ENCODE assay signal across 8 mouse cellular contexts in the genomic region with DNA sequence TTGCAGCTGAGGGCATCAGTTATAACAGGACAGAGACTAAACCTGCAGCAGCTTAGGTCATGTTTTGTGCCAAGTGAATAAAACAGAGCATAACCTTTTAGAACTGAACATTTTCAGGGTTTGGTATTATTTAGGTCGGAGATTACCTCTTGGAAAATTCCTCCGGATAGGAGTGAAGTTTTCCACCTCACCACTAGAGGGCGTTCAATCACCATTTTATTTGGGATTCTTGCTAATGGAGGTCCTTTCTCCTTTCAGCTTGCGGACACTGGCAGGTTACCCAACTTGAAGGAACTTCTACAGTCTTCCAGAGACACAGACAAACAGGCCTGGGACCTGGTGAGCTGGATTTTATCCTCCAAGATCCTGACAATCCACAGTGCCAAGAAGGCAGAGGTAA. TPM values are rescaled to one million over a fixed set of nuclear protein-coding genes. Genes with fewer than 3 reads are reported as not detected.
A peak's percentile ranks its signal among the peaks of the same experiment; 100 is the strongest.
DNase-seq lines count a peak whose midpoint lies in the region.

No protein-coding gene starts in this region.

- peak; percentile 64 to 70 for DNase-seq in cerebellum, postnatal 14 days
- no peak for DNase-seq in cerebellum, adult 11 months
- peak; percentile 31 to 46 for DNase-seq in layer of hippocampus, postnatal 14 days (ENCODE audit: low spot score in 2 of 2)
- DNase-seq in layer of hippocampus, adult 8-10 months (ENCODE audit: low spot score in 2 of 2): no peak
- peak; percentile 51 for DNase-seq in ES-CJ7 (ENCODE audit: low read depth, low spot score)
- peak; percentile 45 for DNase-seq in gastrocnemius, postnatal 14 days
- DNase-seq in right cerebral cortex, adult 18-20 months: no peak
- no peak for DNase-seq in right cerebral cortex, adult 2 months (ENCODE audit: low spot score in 2 of 2)

- intact Hi-C loops in gastrocnemius, postnatal 14 days (cut with DNase I; ENCODE audit: low total_unique reads): no loop called here

RNA-seq across cellular contexts. Expression of a gene that starts 30.6 kb away (rescaled TPM):
- total RNA-seq in layer of hippocampus, postnatal 14 days (2021): 1 to 10 TPM; 4.1 TPM
- 1 to 10 TPM; 4.4 to 6.0 (median 5.6) TPM for total RNA-seq in layer of hippocampus, adult 8-10 months (2022)
- total RNA-seq in gastrocnemius, postnatal 14 days (2021): 1 to 10 TPM; 4.9 to 5.4 TPM

RNA-seq across cellular contexts. Expression of a gene that starts 39.2 kb away (rescaled TPM):
- under 1 TPM; 0.07 to 0.14 TPM for total RNA-seq in layer of hippocampus, postnatal 14 days (2021)
- total RNA-seq in layer of hippocampus, adult 8-10 months (2022): under 1 TPM in 2 of 4 experiments, not detected in 2; 0.10 to 0.16 TPM
- 100 to 1,000 TPM in 1 of 2 experiments, 10 to 100 TPM in 1; 63.1 to 122 TPM for total RNA-seq in gastrocnemius, postnatal 14 days (2021)

Comparison
In these comparisons a context has a peak if more than half of its experiments do, and no peak if none do; other contexts are left out.
1. DNase-seq: peak in cerebellum, postnatal 14 days (2 of 2), layer of hippocampus, postnatal 14 days (2 of 2), ES-CJ7 (single experiment) and gastrocnemius, postnatal 14 days (single experiment); none in cerebellum, adult 11 months (single experiment), layer of hippocampus, adult 8-10 months (0 of 2), right cerebral cortex, adult 18-20 months (single experiment) and right cerebral cortex, adult 2 months (0 of 2).
2. RNA of a gene that starts 39.2 kb away (total RNA-seq): 63.1 to 122 TPM in gastrocnemius, postnatal 14 days; 0.07 to 0.14 TPM in layer of hippocampus, postnatal 14 days and 0.10 to 0.16 TPM in layer of hippocampus, adult 8-10 months; every median in the first group is over 10 times any median in the second.